Mouse (Mus musculus) embryo, embryonic 9.5 days (tissue): Measurements from ENCODE around the gene Frem3.

Experiments
- DNase-seq: peaks from one replicate; pipeline ENCODE4 v3.0.0-alpha.2; 2017; ENCODE audit errors: extremely low spot score

Gene Frem3

GRCm38 (mm10) chr8:80610549-80611440 is at the start of gene Frem3:
Gene Frem3, plus strand, starts transcription at chr8:80611080.
- peak; percentile 27 for DNase-seq

- DNase-seq: no peak
These were observed 46.6 kb upstream of the Frem3 start for GRCm38 (mm10) chr8:80564205-80564839.

DNA sequence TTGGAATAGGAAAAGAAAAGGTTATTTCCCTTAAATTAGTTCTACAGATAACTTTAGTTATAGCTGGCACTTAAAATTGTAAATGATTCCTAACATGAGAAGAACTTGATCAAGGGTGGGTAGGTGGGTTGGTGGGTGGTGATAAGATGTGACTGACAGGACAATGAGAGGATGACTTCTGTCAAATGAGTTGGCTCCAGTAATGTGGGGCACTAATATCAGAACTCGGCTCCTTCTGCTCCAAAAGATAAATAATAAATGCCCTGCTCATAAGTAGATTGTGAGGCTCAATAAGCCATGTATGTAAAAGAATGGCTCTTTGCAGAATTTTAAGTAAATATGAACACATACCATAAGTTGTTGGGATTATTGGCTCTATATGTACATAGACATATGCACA is 43.4 kb upstream of the Frem3 start:
- no peak for DNase-seq

- DNase-seq: no peak
These were observed 42.5 kb upstream of the Frem3 start for GRCm38 (mm10) chr8:80568243-80568995.

- DNase-seq: no peak
These were observed 38.3 kb upstream of the Frem3 start for GRCm38 (mm10) chr8:80572417-80573061.

GRCm38 (mm10) chr8:80577126-80577525 is 33.8 kb upstream of the Frem3 start:
- no peak for DNase-seq

- DNase-seq: no peak
These were observed 31.8 kb upstream of the Frem3 start for GRCm38 (mm10) chr8:80579038-80579437.

DNA sequence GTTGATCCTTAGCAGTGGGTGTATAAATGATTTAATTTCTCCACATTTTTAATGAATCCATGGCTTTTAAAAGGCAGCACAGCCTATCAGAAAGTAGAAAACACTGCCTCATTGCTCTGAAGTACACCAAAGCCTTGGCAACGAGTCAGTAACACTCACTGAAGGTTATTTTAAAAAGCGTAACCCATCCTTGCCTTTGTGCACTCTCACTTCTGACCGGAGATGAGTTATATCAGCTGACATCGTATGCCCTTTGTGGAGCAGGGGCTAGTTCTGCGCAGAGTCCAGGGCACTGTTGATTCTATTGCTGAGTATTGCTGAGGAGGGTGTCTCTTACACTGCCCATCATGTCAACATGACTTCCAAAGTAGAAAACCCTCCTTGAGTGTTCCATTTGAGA is 18.3 kb upstream of the Frem3 start:
- DNase-seq: no peak

- no peak for DNase-seq
These were observed 10.2 kb upstream of the Frem3 start for GRCm38 (mm10) chr8:80600600-80601170.

GRCm38 (mm10) chr8:80601886-80602285 is 9.0 kb upstream of the Frem3 start:
- DNase-seq: no peak

DNA sequence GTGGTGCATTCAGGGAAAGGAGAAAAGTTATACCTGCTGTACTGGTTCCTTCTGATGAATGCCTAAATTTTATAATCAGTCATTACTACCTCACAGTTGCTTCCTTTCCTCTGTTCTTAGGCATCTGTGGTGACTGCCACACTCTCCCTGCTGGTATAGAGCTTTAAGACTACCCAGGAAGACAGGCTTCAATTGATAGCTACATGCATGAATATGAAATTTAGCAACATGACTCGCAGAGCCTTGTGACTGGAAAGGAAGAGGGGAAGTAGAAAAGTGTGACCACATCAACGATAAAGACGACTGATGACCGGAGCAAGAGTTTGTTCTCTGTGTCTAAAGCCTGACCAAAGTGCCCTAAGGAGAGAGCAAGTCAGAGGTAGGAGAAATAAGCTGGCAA is 3.8 kb upstream of the Frem3 start:
- no peak for DNase-seq

DNA sequence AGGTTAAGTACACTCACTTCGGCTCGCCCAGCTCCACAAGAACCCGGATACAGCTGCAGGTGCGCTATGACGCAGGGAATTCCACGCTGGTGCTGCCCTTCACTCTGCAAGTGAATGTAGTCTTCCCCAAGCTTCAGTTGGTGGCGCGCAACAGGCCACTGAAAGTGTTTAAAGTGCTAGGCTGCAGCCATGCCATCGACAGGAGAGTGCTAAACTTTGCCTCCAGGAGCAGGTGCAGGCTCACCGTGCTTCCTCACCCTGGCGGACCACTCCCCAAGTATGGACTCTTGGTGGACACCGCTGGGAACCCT is 516 bp downstream of the Frem3 start:
- DNase-seq: no peak

- DNase-seq: no peak
These were observed 8.9 kb downstream of the Frem3 start for GRCm38 (mm10) chr8:80619787-80620186.

DNA sequence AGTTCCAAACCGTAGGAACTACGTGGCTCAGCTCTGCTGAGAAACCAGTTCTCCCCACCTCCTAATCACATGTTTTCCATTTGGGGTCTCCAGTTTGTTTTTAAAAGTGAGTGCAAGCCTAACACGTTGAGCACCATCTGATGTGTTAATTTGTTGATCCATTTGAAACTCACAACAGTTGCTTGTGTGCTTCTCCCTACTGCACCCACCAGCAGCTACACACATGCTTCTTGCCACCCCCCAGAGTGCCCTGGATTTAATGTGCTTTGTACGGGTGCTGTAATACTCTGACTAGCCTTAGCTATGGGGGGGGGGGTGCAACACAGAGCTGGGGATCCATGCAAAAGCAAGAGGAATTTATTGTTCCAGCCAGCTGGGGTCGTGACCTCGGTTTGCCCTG is 36.5 kb downstream of the Frem3 start:
- no peak for DNase-seq

DNA sequence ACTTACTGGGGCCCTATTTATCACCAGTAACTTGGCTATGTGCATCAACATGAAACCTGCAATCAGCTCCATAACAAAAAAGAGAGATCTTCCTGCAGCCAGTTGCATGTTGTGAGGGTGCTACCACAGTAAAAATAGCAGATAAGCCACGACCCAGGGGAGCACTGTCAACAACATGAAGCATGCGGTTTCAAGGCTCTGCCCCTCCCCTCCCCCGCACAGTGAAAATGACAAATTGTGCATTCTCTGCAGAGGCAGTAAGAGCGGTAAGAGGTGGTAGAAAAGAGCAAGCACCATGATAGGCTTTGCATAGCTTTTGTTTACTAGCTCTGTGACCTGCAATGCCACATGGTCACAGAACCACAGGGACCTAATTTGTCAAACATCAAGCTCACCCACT is 46.8 kb downstream of the Frem3 start:
- peak; percentile 11 for DNase-seq

DNA sequence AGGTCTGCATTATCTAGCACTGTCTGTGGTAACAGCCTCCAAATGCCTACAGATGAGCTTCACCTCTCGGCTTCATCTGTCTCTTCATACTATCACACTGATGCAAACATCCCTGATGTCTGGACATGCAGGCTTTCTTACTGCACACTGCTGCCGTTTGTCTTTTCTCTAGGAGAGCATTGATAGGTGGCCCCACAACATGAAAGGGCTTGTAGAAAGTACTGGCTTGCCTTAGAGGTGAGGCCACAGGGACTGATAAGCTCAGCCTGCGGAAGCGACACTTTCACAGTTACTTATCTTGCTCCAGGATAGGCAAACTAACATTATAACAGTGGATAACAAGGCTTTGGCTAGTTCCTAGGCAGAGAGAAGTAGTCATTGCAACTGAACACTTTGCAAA is 50.2 kb downstream of the Frem3 start:
- DNase-seq: no peak

DNA sequence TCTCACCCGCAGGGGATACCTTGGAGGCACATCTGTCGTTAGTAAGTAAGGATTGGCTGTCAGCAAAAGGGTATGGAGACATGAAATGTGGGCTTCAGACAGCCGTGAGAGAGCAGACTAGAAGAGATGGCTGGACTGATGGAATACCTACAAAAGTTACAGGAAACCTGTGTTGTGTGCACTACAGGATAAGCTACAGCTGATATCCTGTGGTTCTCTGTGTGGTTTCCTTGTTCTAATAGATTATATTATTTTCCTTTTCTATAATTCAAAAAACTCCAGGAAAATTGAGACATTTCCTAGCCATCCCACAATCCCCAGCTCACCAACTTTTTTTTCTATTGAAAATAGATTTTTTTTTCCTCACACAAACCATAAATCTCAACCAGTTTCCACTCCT is 52.6 kb downstream of the Frem3 start:
- no peak for DNase-seq

GRCm38 (mm10) chr8:80669277-80669901 is 58.5 kb downstream of the Frem3 start:
- DNase-seq: no peak

DNA sequence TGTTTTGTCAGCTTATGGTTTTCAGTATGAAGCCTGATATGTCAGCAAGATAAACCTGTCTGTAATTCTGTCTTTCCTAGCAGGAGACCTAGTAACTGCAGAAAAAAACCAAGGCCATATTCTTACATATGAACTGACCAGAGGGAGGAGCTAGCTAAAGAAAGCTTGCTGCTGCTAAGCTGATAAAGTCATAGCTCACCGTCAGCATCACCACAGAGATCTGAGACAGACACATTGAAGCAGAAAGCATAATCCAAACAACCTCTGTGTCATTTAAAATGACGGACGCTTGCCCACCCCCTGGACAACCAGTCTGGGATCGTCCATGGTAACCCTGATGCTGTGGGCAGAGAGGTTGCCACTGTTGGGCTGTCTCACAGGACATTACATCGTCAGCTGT is 71.7 kb downstream of the Frem3 start:
- no peak for DNase-seq

DNA sequence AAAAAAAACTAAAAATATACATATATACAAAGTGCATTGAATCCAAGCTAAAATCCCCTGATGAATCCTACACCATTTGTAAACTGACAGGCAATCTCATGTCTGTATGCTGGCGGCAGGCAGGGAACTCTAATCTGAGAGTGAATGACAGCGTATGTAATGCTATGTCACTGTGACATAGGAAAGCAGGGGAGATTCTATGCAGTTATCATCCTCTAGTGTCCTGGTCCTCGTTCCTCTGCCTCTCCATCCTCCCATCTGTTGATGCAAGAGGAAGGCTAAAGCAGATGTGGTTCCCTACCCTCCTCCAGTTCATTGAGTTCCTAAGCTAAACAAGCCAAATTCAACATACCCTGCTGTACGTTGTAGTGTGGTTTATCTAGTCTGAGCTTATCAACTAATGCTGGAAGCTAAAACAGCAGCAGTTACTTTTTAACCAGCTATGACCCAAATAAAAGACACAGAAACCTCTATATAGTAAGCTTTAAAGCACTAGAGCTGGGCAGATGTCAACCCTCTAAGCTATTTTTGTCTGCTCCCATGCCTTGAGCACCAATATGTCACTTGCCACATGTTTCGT is 73.0 kb downstream of the Frem3 start:
- no peak for DNase-seq

GRCm38 (mm10) chr8:80688141-80688540 is 77.3 kb downstream of the Frem3 start:
- DNase-seq: peak; percentile 51
